Mouse (Mus musculus): ENCODE measurements around the gene Slc16a2.

Slc16a2 gene

GRCm38 (mm10) chrX:103652048-103652447 lies 169.7 kb downstream of the Slc16a2 start:
- no peak for DNase-seq (ENCODE audit: low spot score in 2 of 2)
